Mouse (Mus musculus): Measurements from ENCODE around the gene Aggf1. TPM values are rescaled to one million over a fixed set of nuclear protein-coding genes. Genes with fewer than 3 reads are reported as not detected.
"Not testable (repeated sequence)": the region's sequence is repeated elsewhere in the genome, so short reads cannot be mapped to it uniquely, and the experiment has no call there.

The Aggf1 gene
- polyA plus RNA-seq, 1 experiment = not detected

DNA sequence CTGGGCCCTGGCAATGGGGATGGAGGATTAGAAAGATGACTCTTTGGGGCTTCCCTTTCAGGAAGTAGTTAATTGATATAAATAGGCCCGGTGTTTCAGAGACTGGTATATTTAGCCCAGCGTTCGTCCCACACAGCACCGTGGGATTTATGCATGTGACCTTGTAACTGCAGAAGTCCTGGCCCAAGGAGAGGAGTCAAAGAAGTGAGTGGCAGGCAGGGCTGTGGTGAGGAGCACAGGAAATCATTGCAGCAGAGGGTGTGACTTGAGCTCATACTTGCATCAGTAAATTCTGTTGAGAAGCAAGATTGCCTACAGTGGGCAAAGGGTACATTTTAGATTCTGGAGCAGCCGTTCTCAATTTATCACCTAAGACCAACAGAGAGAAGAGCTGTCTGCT lies 7.3 kb upstream of the Aggf1 start:
- Histone ChIP-seq H3K4me1 (ENCODE audit: control insufficient read depth, insufficient read depth, low read length) (peaks cover 4% of the 10 kb centered on the region; the same call in 1 of the 2 replicates), H3K4me3 (ENCODE audit: insufficient read depth, low read depth, low read length) (no peak overlapping the region), H3K27ac (ENCODE audit: insufficient read depth, low read depth, low read length) (no peak overlapping the region)
- WGBS = 62% methylated on average over 5 of the region's 5 CpGs
- no peak for TF ChIP-seq POLR2A (IDR thresholded peaks at IDR 0.05; ENCODE audit: insufficient read depth, low read depth, low read length)
- no peak for TF ChIP-seq CTCF (IDR thresholded peaks at IDR 0.05; ENCODE audit: insufficient read depth, low read depth, low read length)

DNA sequence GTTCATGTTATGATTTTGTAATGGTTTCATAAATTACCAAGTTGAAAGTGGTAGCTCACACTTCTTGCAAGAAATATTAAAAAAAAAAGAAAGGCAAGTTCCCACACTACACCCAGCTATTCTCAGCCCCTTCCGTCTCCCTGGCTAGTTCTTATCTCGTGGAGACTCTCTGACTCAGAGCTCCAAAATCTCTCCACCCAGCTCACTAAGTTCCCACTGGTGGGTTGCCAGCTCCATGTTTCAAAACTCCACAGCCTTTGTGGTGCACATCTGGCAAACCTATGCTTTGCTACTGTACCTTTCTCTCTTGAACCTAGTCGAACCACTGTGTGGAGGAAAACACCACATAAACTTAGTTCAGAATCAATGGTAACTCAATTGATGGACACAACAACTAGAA lies 3.5 kb upstream of the Aggf1 start:
- no peak overlapping the region for H3K27ac ChIP-seq (ENCODE audit: insufficient read depth, low read depth, low read length)
- no peak overlapping the region for H3K4me3 ChIP-seq (ENCODE audit: insufficient read depth, low read depth, low read length)
- TF ChIP-seq POLR2A (IDR thresholded peaks at IDR 0.05; ENCODE audit: insufficient read depth, low read depth, low read length) (no peak), CTCF (IDR thresholded peaks at IDR 0.05; ENCODE audit: insufficient read depth, low read depth, low read length) (no peak)
- 84% methylated on average over 3 of the region's 3 CpGs for WGBS
- peaks cover 8% of the 10 kb centered on the region for H3K4me1 ChIP-seq (ENCODE audit: control insufficient read depth, insufficient read depth, low read length)

DNA sequence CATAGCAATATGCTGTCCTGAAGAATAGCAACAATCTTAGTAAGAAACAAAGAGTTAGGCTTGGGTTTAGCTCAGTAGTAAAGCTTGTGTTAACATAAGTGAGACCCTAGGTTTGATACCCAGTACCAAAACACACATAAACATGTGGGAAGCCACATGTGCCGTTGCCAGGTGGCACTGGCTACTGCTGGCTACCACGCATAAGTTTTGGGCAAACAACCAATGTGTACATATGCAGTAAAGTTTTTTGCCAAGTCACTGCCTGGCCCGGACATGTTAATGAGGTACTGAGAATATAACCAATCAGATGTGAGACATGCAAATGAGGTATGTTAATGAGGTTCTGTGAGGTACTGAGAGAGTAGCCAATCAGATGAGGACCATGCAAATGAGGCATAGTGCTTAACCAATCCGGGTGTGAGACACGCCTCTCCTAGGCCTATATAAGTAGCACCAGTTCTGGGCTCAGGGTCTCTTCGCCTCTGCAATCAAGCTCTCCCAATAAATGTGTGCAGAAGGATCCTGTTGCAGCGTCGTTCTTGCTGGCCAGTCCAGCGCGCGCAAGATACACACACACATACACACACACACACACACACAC lies 1.6 kb upstream of the Aggf1 start:
- peaks cover 10% of the 10 kb centered on the region for H3K4me1 ChIP-seq (ENCODE audit: control insufficient read depth, insufficient read depth, low read length)
- not testable (repeated sequence) for H3K4me3 ChIP-seq (ENCODE audit: insufficient read depth, low read depth, low read length); H3K27ac ChIP-seq (ENCODE audit: insufficient read depth, low read depth, low read length)
- WGBS = 97% methylated on average over 11 of the region's 11 CpGs

DNA sequence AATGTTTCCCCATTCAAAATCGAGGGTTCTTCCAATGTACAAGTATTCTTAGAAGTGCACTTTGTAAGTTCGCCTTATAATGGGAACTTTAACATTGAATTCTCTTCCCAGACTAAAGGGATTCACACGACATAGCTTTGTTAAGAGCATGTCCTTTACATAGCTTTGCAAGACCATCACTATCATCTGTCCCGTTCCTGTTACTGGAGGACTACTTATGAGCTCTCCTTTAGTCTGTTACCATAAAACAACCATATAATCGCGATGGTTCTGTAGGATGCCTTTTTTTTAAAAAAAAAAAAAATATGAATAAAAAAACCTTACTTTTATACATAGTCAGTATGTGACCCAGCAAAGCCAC lies 382 bp upstream of the Aggf1 start:
- Histone ChIP-seq H3K4me3 (ENCODE audit: insufficient read depth, low read depth, low read length) (peak overlapping the region; percentile 83; the same call in 1 of the 2 replicates), H3K4me1 (ENCODE audit: control insufficient read depth, insufficient read depth, low read length) (peaks cover 10% of the 10 kb centered on the region), H3K27ac (ENCODE audit: insufficient read depth, low read depth, low read length) (no peak overlapping the region)
- 21% methylated on average over 6 of the region's 6 CpGs for WGBS
- TF ChIP-seq POLR2A (IDR thresholded peaks at IDR 0.05; ENCODE audit: insufficient read depth, low read depth, low read length) = no peak
- TF ChIP-seq CTCF (IDR thresholded peaks at IDR 0.05; ENCODE audit: insufficient read depth, low read depth, low read length) = no peak

DNA sequence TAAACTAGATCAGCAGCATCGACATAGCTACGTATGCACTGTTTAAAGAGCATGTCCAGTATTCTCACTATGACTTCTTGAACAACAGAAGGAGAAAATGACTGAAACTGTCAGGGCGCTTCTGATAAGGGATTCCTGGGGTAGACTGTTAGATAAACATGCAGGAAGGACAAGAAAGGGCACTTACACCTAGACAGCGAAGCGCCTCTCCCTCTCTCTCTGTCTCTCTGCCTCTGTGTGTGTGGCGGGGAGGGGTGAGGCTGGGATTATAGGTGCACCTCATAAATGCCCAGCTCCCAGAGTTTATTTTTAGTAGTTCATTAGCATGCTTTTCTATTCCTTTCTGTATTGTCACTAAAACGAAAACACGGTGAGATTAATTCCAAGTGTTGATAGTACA lies 8.8 kb downstream of the Aggf1 start:
- no peak for TF ChIP-seq POLR2A (IDR thresholded peaks at IDR 0.05; ENCODE audit: insufficient read depth, low read depth, low read length)
- TF ChIP-seq CTCF (IDR thresholded peaks at IDR 0.05; ENCODE audit: insufficient read depth, low read depth, low read length) = no peak
- no peak overlapping the region for H3K4me3 ChIP-seq (ENCODE audit: insufficient read depth, low read depth, low read length)
- H3K27ac ChIP-seq (ENCODE audit: insufficient read depth, low read depth, low read length) = no peak overlapping the region
- H3K4me1 ChIP-seq (ENCODE audit: control insufficient read depth, insufficient read depth, low read length) = no peaks in the 10 kb centered on the region
- WGBS = 90% methylated on average over 8 of the region's 8 CpGs

DNA sequence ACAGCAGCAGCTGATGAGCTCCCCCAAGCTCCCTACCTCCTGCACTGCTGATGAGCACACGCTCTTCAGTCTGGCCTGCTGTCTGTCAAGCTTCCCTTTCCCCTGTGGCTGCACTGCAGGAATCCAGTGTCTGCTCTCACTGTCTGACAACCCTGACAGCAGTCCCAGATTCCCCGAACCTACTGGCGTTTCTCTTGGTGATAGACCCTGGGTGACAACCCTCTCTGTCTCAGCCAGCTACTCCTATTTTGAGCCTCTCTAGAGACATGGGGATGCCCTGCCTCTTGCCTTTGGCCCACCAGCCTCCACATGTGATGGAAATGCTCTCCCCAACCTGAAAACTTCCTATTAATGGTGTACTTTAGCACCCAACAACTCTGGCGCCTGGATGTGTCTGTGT lies 11.7 kb downstream of the Aggf1 start:
- no peaks in the 10 kb centered on the region for H3K4me1 ChIP-seq (ENCODE audit: control insufficient read depth, insufficient read depth, low read length)
- H3K4me3 ChIP-seq (ENCODE audit: insufficient read depth, low read depth, low read length) = no peak overlapping the region
- WGBS = 91% methylated on average over 4 of the region's 4 CpGs
- TF ChIP-seq POLR2A (IDR thresholded peaks at IDR 0.05; ENCODE audit: insufficient read depth, low read depth, low read length) = no peak
- TF ChIP-seq CTCF (IDR thresholded peaks at IDR 0.05; ENCODE audit: insufficient read depth, low read depth, low read length) = no peak
- no peak overlapping the region for H3K27ac ChIP-seq (ENCODE audit: insufficient read depth, low read depth, low read length)

DNA sequence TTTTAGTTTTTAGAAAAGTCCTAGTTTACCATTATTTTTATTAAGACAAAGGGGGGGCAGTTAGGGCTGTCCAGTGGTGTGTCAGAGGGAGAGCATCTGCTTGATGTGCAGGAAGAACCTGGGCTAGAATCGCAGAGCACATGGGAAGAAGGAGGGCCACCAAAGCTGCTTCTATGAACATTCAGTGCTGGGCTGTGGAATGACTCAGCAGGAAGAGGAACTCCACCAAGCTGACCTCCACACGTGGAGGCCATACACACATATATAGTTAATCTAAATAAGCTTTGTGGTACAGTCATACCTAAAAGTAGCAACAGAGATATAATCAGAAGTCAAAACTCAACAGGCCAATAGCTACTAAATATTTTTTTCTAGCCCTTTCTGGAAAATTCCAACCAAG lies 16.9 kb downstream of the Aggf1 start:
- no peaks in the 10 kb centered on the region for H3K4me1 ChIP-seq (ENCODE audit: control insufficient read depth, insufficient read depth, low read length)
- WGBS = 82% methylated on average over 2 of the region's 2 CpGs
- TF ChIP-seq CTCF (IDR thresholded peaks at IDR 0.05; ENCODE audit: insufficient read depth, low read depth, low read length) (no peak), POLR2A (IDR thresholded peaks at IDR 0.05; ENCODE audit: insufficient read depth, low read depth, low read length) (no peak)
- no peak overlapping the region for H3K4me3 ChIP-seq (ENCODE audit: insufficient read depth, low read depth, low read length)
- no peak overlapping the region for H3K27ac ChIP-seq (ENCODE audit: insufficient read depth, low read depth, low read length)

DNA sequence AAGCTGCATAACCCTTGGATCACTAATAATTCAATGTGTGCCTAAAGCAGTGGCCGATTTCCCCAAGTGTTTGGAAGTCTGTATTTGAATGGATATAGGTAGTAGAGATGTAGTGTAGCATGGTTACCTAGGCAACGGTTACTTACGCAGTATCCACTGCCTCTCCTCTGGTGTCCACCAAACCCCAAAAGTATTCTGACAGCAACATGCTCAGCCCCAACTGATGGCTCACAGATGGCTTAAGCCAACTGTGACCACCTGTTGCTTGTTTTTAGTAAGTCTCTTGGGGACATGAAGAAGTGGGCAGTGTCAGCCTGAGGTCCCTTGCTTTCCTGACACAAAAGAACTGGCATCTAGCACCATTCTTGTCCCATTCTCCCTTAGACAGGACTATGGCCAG lies 26.7 kb downstream of the Aggf1 start:
- 84% methylated on average over 3 of the region's 3 CpGs for WGBS
- peaks cover 4% of the 10 kb centered on the region; the same call in 1 of the 2 replicates for H3K4me1 ChIP-seq (ENCODE audit: control insufficient read depth, insufficient read depth, low read length)
- no peak overlapping the region for H3K27ac ChIP-seq (ENCODE audit: insufficient read depth, low read depth, low read length)
- no peak overlapping the region for H3K4me3 ChIP-seq (ENCODE audit: insufficient read depth, low read depth, low read length)
- no peak for TF ChIP-seq CTCF (IDR thresholded peaks at IDR 0.05; ENCODE audit: insufficient read depth, low read depth, low read length)
- TF ChIP-seq POLR2A (IDR thresholded peaks at IDR 0.05; ENCODE audit: insufficient read depth, low read depth, low read length) = no peak

DNA sequence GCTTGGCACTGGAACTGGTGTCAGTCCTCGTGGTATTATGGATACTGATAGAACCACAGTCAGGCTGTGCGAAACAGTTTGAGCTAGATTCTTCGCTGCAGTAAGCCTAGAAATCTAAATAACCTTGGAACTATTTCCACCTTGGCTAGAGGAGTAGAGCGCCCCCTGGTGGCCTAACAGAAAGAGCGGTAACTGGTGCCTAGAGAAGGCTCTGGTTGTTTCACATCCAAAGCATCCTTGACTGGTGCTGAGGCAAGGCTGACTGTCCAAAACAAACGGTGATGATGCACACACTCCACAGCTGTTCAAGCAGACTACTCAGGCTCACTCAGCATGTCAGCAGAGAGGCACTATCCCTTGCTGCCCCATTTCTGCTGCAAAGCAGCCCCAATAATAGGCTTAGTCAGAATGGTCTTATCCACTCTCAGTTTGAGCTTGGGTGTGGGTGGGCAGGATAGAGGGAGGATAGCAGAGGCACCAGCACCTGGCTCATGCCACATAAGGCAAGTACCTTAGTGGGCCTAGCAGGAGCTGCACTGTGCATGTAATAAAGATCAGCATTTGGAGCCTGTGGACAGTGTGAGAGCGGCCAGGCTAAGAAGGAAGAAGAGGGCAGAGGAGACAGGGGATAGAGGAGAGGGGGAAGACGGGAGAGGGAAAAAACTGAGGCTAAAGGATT lies 28.0 kb downstream of the Aggf1 start:
- TF ChIP-seq POLR2A (IDR thresholded peaks at IDR 0.05; ENCODE audit: insufficient read depth, low read depth, low read length) = no peak
- TF ChIP-seq CTCF (IDR thresholded peaks at IDR 0.05; ENCODE audit: insufficient read depth, low read depth, low read length) = 0 out of 2 replicates have a peak, but pooled peaks have one; percentile 8
- Histone ChIP-seq H3K4me3 (ENCODE audit: insufficient read depth, low read depth, low read length) (no peak overlapping the region), H3K4me1 (ENCODE audit: control insufficient read depth, insufficient read depth, low read length) (peaks cover 4% of the 10 kb centered on the region; the same call in 1 of the 2 replicates), H3K27ac (ENCODE audit: insufficient read depth, low read depth, low read length) (no peak overlapping the region)
- WGBS = 24% methylated on average over 8 of the region's 8 CpGs

Data from olfactory bulb, adult 2 months (tissue).